Mouse (Mus musculus) G1E-ER4 (cell line): ENCODE measurements around the gene Tfpt. TPM values are rescaled to one million over a fixed set of nuclear protein-coding genes. Genes with fewer than 3 reads are reported as not detected.

Experiments
- GATA1 ChIP-seq: IDR thresholded peaks from one replicate; pipeline ENCODE4 v1.8.0; 2012; ENCODE audit warnings: low read length, inconsistent platforms
- polyA plus RNA-seq: library from polyadenylated mRNA; stranded (reverse); fragments of >175 nt; gene quantifications from 2 replicates; pipeline ENCODE4 v1.2.3, GENCODE M21; 2012

Tfpt gene
- 61.8 and 88.2 TPM in 2 replicates for polyA plus RNA-seq

DNA sequence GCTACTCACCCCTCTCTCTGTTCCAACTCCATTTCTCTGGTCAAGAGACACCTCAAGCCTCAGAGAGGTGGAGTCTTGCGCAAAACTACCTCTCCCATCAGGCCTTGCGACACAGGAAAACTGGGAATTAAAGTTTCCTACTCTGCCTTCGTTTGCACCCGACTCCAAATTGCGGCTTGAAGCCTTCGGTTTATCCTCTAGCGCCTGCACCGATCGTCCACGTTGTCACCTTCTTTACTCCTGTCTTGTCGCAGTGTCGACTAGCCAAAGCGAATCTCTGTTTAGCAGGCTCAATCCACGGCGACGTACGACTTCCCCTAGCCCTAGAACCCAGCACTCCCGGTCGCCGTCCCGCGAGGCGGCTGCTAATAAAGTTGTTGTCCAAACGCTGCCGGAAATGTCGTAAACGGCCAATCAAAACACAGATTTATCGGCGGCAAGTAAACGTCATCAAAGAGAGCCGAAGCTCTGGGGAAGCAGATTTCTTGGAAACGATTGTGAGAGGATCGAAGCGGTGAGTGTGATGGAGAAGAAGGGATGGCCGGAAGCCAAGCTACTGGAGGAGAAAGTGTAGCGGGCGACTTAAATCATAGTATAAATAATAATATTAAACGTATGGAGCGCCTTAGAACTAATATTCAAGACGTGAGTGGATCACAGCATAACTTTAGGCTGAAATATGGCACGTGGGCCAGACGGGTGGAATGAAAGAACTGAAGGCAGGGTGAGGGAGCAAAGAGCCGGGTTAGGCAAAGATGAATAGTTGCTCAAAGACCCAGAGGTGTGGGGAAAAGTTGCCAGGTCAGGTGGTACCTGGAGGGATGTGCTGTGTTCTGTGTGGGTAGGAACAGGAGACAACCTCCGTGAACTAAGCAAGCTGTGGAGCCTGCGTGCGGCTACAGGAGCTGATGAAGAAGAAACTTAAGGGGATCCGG is at the start of gene Tfpt, which contains the start of gene Prpf31:
Gene Tfpt (minus strand): TSS at position 387 of the 935 bp plus-strand sequence.
Gene Prpf31 (plus strand): TSS at position 443 of the 935 bp plus-strand sequence.
- TF ChIP-seq GATA1 = no peak

DNA sequence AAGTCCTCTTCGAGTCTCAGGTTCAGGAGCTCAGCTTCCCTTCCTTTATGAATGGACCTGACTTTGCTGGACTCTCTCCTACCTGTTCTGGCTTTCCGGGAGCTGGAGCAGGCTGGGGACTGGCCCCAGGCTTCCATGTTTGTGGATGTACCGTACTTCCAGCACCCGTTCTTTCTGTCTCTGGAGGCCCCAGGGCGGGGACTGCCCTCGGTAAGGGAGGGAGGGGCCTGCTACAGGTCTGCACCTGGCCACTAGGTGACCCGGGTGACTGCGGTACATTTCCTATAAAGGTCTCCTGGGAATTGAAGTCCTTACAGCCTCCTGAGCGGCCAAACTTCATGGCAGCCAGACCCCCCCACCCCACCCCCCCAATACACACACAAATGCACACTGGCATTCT is 47.6 kb upstream of the Tfpt start, which contains the start of gene Tmc4:
Gene Tmc4 (minus strand): TSS at position 212 of the 400 bp plus-strand sequence.
- no peak for TF ChIP-seq GATA1

DNA sequence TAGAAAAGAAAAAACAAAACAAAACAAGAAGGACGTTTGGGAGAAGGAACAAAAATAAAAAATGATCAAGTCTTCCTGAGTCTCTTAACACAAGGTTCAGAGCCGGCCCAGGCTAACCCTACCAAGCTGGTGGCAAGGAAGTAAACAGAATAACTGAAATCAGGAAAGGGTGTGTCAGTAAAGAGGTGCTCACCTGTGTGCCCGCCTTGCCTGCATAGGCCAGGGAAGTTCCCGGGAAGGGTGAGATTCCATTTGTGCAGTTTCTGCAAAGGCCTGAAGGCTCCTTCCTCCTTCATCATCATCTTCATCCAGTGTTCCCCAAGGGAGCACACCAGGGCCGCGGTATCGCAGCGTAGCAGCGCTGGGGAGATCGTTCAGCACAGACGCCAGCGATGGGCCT is 46.6 kb upstream of the Tfpt start:
- no peak for TF ChIP-seq GATA1

DNA sequence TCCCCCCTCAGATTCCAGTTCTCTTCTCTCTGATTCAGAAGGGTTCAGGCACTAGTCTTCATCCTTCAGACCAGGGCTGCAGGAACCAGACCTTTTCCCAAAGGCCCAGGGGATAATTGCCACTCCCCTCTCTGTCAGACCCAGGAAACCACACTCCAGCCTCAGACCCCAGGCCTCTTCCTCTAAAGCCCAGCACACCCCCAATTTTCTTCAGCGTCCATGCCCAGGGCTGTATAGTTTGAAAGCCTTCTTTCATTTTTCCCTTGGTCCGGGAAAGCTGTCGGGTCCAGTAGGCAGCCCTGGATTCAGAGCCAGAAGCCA is 45.5 kb upstream of the Tfpt start:
- TF ChIP-seq GATA1 = no peak

DNA sequence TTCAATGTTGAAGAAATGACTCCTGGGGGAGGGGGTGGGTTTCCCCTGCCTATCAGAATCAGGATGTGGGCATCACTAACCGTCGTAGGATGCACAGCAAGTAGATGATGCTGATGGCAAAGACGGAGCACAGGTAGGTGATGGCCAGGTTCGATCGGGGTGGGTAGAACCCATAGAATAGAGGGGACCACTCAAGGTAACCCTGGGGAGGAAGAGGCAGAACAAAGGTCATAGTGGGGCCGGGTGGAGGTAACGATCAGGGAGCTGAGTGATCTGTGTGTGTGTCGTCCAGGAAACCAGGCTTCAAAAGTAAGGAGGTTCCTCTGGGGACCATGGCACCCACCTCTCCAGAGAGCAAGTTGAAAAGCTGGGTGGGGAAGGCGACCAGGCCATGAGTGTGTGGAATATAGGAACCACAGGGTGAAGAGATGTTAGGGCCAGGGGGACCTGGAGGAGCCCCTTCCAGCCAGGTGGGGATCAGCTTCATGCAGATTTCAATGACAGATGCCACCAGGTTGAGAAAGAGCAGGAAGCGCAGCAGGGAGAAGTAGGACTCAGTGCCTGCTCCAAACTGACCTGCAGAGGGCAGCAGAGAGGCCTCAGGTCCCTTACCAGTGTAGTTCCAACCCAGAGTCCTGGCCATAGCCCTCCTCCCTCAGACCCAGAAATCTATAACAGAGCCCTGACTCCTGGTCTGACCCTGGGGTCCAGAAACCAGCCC is 44.9 kb upstream of the Tfpt start:
- no peak for TF ChIP-seq GATA1

DNA sequence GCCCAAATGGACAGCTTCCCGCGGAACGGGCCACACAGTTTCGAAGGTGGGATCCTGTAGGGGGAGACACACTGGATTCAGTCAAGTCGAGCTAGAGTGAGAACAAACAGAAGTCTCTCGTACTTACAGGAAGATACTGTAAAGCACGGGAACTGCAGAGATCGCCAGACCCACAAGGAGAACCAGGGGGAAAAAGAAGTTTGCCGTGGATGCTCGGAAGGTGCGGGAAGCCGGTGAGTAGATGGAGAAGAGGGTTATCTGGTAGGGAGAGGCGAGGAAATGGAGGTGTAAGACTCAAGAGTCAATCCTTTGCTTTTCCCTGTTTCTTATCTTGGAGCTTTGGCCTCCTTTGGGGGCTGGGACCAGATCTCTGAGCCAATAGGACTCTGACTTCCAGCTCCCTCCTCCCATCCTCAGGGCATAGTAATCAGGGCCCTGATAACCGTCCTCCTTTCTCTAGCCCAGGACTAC is 37.2 kb upstream of the Tfpt start:
- TF ChIP-seq GATA1 = no peak

DNA sequence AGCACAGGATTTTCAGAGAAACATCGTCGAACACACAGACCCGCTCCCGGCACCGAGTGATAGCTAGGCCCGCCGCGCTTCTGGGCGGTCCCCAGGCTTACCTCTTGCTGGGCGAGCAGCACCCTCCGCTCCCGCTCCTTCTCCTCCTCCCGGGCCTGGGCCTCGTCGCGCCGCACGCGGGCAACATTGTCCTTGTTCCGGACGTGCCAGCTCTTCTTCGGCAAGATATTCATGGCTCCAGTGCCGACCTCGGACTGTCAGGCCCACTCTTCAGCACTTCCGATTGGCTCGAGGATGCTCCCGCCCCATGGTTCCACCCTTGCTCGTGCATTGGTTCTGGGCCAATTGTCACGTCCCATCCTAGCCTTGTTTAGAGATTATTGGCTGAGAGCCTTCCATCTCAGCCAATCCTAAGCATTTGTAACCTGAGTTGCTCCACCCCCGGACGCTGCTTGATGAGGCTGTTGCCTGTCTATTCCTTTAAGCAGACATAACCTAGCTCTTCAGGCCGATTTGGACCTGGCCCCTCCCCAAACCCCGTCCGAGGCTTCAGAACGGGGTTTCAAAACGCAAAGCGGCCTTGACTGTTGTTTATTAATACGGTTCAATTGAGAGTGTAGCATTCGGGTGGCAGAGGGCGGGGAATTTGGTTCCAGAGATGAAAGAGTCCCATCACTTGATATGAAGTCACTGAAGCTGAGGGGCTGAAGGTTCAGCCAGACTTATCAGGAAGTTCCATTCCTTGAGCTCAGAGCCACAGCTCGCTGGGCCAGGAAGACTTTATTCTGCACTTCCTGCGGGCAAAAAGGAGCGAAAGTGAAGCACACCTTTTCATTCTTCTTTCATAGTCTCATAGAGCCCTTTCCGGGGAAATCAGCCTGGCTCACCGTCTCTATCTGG is 35.7 kb upstream of the Tfpt start, which contains the start of gene Leng1:
Gene Leng1 (minus strand): TSS at position 626 of the 900 bp plus-strand sequence.
- no peak for TF ChIP-seq GATA1

DNA sequence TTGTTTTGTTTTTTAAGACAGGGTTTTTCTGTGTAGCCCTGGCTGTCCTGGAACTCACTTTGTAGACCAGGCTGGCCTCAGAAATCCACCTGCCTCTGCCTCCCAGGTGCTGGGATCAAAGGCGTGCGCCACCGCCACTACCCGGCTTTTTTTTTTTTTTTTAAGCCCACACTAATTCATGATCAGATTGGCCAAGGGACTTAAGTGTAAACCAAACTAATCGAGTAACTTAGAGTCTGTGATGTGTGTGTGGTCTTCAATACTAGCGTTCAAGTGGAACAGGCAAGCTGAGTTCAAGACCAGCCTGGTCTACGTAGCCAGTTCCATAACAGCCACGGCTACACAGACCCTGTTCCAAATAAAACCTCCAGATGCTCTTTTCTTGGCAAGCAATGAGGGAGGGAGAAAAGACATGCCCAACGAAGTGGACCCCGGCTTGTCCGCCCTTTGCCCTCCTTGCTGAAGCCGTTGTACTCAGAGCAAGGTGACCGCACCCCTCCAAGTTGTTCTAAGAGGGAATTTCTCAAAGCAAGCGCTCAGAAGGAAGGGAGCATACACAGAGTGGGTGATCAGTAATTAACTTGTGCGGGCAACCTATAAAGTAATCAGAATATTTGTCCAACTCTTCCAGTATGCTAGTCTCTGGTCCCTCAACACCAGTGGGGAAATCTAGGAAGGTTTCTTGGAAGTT is 34.9 kb upstream of the Tfpt start:
- no peak for TF ChIP-seq GATA1

DNA sequence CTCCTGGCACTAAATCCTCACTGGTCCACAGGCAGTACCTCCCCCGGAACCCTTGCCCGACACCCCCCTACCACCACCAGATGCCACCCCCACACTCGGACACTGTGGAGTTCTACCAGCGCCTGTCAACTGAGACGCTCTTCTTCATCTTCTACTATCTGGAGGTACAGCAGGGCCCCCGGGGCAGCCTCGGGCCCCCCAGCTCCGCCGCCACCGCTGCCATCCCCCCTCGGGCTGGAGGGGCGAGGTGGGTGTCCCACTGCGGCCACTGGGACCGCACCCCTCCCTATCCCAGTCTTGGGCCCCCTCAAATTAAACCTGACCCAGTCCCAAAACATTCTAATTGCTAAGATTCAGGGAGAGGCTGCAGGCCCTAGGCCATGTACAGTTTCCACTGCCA is 28.8 kb upstream of the Tfpt start:
- TF ChIP-seq GATA1 = no peak

DNA sequence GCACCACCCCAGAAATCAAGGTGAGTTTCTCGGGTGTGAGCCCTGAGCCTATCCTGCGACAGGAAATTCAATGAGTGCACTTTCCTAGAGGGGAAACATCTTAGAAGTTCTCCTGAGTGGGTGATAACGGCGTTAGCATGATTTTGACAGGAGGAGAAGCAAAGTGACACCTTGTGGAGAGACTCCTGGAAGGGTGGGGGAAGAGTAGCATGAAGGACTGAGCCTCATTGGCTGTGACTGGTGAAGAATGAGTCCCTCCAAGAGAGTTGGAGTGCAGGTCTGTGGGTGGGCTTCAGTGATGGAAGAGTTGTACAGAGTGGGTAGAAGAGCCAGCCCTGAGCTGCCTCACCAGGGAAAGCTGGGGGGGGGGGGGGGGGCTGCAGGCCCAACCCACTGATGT is 27.2 kb upstream of the Tfpt start:
- no peak for TF ChIP-seq GATA1

DNA sequence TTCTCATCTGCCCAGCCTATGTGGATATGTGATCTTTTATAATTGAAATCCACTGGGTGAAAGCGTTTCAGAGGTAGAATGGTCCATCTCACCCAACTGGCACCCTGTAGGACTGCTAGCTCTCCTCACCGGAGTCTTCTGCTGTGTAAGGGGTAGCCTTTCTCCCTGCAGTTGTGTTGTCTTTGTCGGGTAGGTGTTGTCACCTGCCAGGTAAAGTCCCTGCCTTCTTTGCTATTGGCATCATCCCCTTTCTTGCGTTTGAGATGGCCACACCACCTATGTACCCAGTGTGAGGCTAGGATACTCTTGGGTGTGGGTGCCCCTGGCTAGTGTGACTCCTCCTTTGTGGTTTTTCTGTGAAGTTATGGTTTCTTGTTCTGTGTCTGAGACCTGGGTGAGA is 16.9 kb upstream of the Tfpt start:
- TF ChIP-seq GATA1 = no peak

DNA sequence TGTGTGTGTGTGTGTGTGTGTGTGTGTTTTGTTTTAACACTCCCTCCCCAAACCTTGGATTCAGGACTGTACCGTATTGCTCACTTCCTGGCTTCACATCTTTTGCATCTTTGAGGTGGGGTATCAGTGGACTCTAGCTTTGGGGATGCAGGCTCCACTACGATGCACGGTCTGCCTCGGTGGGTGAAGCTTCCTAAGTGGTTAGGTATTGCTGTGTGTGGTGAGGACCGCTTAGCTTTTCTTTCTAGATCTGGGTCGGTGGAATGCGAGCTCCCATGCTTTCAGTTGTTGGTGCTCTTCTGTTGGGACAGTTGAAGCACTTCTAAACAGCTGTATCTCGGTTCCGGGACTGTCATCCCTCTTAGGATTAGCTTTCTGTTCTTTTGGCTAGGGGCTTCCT is 16.5 kb upstream of the Tfpt start:
- no peak for TF ChIP-seq GATA1

DNA sequence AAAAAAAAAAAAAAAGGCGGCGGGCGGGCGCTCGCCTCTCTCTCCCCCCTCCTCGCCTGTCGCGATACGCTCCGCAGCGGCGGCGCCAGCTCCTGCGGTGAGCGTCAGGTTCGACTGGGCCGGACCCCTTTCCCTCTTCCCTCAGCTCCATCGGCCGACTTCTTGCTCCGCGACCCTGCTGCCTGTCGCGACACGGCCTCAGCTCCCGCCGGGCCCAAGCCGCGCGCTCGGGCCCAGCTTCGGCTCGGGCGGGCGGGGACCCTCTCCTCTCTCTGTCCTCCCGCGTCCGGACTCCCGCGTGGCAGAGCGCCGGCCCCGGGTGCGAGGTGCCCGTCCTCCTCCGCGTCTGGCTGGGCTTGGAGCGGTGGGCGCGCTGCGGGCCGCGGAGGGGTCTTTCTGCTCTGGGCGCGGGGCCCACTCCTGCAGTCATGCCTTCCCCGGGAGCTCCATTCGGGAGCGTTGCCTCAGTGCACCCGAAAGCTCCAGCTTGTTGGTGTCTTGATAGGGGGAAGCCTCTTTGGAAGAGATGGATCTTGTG is 15.8 kb upstream of the Tfpt start:
- TF ChIP-seq GATA1 = no peak

DNA sequence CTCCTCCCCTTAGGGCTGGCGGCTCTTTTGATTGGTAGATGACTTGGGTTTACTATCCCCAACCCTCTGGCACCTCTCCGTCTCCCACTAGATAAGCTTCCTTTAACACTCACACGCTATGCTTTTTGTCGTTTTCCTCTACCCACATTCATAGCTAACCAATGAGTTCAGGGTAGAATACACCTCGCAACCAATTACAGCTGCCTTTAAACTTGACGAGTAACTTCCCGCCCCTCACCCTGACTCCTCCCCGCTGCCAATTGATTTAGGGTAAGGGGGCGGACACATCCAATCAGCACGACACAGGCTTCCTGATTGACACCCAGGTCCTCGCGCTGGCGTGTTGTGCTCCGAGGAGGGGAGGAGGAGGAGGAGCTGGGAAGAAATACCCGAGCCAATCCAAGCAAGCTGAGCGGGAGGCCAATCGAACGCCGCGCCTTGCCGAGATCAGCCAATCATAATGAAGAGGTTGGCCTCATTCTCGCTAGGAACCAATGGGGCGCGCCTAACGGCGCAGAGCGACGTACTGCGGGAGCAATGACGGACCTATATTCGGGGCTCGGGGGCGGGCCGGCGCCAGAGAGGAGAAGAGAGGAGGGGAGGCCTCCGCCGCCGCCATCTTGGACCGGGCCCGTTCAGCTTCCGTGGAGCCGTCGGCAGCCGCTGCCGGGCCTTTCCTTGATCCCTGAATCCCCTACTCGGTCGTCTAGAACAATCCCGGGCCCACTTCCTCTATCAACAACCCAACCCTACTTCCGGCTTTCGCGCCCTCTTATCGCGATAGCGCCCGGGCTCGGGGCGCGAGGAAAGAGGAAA is 15.2 kb upstream of the Tfpt start, which contains the start of gene Cnot3:
Gene Cnot3 (plus strand): TSS at position 597 of the 816 bp plus-strand sequence.
- no peak for TF ChIP-seq GATA1

DNA sequence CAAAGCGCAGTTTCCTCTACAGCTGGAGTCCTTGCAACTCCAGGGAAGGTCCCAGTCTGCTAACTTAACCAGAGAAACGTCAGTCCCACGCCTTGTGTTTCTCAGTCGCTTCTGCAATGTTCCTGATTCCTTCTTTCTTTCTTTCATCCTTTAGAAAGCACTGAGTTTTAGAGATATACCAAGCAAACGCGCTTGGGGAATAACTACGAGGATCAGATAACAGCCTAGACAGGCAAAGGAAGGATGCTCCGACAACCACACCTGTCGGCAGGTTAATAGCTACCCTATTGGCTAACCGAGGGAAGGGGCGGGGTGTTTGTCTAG is 14.6 kb upstream of the Tfpt start:
- TF ChIP-seq GATA1 = no peak
